Mouse (Mus musculus) lung, adult 18-20 months (tissue): ENCODE measurements around the gene Tcfl5.

Experiments
- DNase-seq, 2 experiments: peaks; one replicate each; pipeline ENCODE4 v3.0.0; 2022; ENCODE audit warnings: mixed read lengths in 2 of 2

The Tcfl5 gene

DNA sequence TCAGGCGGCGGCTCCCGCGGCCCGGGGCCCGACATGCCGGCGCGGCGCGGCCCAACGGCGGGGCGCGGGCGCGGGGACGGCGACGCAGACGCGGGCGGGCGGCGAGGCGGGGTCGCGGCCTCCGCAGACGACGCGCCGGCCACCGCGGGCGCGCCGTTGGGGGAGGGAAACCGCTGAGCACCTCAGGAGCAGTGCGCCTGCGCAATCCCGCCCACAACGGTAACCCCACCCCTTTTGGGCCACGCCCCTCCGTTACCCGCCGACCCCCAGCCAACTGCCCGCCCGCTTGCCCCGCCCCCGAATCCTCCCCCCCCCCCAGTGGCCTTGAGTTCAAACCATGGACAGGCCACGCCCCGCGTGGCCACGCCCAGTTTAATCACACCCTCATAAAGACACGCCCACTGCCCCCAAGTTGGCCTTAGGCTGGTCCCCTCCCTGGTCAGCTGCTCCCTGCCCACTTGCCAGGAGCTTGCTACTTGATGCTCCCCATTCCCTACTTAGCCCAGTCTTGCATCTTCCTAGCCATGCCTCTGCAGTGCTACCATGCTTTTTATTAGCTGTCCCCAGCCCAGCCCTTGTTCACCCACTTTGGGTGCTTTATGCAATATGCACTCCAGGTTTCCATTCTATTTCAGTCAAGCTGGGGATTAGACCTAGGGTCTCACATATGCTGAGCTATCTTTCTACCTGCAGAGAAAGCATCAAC is at the start of gene Tcfl5:
TSS of gene Tcfl5 (minus strand) at position 154 of the 706 bp plus-strand sequence.
- DNase-seq, result no peak

DNA sequence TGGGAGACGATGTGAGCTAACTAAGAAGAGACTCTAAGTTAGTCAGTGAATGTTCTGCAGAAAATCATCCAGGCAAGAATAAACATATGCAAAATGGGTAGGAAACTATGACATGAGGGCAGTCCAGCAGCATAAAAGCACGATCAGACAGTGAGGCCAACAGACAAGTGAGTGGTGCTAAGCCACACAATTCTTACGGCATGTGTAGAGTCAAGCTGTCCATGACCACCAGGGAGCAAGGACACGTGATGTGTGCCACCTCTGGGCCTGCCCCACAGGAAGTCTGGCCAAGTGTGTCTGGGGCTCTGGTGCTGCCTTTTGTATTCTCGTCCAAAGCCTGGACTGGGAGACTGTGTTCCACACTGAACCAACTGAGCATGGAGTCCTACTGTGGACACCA is 47.3 kb upstream of the Tcfl5 start:
- no peak for DNase-seq

- DNase-seq, result no peak
Measured at GRCm38 (mm10) chr2:180684031-180684430, 41.5 kb upstream of the Tcfl5 start.

- DNase-seq, result no peak
Measured at GRCm38 (mm10) chr2:180683524-180683923, 41.0 kb upstream of the Tcfl5 start.

DNA sequence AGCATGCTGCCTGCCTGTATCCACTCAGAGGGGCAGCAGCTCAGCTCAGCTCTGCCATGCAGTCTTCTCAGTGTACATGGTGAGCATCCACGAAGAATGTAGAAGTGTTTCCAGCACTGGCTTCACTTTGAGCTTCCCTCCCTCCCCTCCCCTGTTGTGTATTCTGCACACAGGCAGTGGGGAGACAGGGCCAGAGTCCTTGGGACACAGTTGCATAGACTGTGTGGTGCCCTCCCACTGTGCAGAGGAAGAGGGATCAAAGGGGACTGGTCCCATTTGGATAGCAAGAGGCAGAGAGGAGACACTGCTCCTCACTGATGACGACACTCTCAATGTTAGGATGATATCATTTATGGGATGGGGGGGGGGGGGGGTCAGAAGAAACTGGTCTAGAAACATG is 38.7 kb upstream of the Tcfl5 start:
- DNase-seq, result no peak

DNA sequence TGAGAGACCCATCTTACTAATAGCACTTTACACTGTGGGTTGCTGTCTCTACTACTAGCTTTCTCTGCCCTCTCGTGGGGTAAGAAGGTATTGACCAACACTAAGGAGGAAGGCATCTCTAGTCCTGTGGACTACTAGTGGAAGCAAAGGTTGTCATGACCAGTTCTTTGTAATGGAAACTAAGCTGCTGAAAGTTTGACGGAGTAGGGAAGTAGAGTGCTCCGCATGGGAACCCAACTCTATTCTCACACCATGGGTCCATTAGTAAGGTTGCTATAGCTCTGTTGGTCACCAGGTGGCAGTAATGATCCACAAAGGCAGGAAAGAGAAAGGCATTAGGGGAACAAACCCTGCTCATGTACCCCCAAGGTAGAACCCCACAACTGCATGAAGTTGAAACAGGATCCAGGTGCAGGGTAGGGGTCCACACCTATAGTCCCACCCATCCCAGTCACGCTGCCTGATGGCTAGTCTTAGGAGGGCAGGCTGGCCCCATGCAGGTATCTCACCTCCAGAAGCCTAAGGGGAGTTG is 36.2 kb upstream of the Tcfl5 start:
- DNase-seq, result peak; percentile 45 to 54

- DNase-seq, result no peak
Measured at GRCm38 (mm10) chr2:180676706-180677105, 34.2 kb upstream of the Tcfl5 start.

DNA sequence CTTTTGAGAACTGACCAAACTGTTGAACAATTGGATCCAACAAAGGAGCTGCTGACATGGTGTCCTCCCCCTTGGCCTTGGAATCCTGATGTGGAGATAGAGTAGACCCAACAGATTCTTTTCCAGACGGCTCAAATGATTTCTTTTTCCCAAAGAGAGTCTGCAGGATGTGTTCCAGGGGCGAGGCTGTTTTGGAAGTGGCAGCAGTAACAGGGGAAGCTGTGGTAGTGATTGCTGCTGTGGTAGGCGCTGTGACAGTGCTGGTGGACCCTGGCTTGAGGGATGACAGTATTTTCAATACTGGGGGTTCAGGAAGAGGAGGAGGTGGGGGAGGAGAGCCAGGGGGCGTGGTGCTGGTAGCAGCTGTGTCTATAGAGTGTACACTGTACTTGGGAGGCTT is 19.5 kb upstream of the Tcfl5 start:
- DNase-seq, result no peak

- no peak for DNase-seq
Measured at GRCm38 (mm10) chr2:180660521-180660920, 18.0 kb upstream of the Tcfl5 start.

GRCm38 (mm10) chr2:180659353-180660150 is 17.0 kb upstream of the Tcfl5 start:
- DNase-seq, result no peak

DNA sequence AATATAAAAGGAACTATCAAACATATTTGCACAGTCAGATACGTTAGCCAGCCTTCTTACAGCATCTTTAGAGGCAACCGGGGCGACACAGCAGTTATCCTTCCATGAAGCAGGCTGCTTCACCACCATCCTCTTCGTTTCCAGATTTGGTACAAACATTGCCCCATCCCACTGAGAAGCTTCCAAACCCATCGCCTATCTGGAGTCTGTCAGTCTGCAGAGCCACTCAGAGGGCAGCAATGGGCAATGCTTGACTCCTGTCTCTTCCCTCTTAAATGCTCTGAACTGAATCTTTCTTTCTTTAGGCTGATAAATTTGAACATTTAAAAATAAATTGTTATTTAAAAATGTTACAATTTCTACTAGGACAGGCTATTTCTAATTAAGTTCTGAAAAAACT is 15.9 kb upstream of the Tcfl5 start:
- DNase-seq, result no peak

GRCm38 (mm10) chr2:180657394-180658013 is 15.0 kb upstream of the Tcfl5 start:
- DNase-seq, result peak; percentile 47 to 69

DNA sequence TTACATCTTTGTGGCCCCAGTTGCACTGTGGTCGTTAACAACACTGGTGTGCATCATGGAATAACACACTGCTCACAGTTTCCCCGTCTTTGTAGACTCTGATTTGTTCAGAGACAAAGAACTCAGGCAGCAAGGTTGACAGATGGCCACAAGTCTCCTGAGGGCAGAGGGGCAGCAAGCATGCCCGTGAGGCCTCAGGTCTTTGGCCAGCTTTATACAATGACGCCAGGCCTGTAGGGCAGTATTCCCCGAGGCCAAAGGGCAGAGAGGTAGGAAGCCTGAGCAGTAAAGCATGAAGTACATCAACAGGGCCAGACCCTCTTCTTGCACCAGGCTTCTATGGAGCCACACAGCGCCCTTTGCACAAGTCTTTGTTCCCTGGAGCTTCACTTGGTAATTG is 12.6 kb upstream of the Tcfl5 start:
- no peak for DNase-seq

DNA sequence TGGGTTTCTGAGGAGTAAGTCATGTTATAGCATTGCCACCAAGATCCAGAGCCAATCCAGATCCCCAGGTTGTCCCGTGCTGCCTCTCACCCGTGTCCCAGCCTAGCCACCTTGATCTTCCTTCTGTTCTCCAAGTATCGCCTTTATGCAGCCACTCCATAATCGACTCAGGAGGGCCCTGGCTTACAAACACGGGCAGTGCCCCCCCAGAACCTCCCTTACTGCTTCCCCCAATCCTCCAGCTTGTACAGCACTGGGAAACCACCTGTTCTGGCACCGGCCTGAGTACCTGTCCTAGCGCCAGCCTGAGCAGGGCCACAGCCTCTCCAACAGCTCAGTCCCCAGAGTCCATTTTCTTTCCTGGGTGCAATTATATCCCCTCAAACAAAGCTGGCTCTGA is 12.2 kb upstream of the Tcfl5 start:
- no peak for DNase-seq

- no peak for DNase-seq
Measured at GRCm38 (mm10) chr2:180646841-180647240, 4.3 kb upstream of the Tcfl5 start.

DNA sequence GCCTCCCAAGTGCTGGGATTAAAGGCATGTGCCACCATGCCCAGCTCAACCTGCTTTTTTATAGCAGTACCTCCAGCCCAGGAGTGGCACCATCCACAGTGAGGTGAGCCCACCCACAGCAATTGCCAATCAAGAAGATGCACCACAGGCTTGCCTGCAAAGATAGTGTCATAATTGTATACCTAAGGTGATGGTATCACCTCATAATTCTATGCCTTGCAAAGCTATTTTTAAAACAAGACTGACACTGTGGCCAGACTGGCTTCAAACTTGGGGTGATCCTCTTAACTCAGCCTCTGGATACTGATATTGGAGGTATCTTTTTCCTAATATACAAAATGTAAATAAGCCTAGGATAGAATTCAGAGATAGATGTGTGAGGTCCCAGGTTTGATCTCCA is 1.1 kb upstream of the Tcfl5 start:
- no peak for DNase-seq

GRCm38 (mm10) chr2:180641576-180642554 is 643 bp downstream of the Tcfl5 start:
- no peak for DNase-seq

DNA sequence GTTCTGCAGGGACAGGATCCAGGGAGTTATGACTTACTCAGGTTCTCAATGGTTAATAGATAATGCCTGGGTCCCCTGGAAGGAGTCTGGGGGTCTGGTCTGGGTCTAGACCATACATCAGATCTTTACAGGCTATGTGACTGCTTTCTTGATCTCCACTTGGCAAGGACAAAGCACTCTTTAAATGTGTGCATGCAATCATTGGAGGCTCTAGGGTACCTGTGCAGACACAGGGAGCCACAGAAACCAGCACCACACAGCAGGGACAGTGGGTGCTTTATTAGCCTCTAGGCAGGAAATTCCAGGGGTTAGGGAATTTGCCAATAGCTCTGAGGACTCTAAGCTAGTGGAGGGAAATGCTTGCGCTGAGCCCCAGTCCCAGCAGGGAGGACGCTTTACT is 30.6 kb downstream of the Tcfl5 start:
- DNase-seq, result no peak

GRCm38 (mm10) chr2:180610283-180610682 is 32.2 kb downstream of the Tcfl5 start:
- no peak for DNase-seq

DNA sequence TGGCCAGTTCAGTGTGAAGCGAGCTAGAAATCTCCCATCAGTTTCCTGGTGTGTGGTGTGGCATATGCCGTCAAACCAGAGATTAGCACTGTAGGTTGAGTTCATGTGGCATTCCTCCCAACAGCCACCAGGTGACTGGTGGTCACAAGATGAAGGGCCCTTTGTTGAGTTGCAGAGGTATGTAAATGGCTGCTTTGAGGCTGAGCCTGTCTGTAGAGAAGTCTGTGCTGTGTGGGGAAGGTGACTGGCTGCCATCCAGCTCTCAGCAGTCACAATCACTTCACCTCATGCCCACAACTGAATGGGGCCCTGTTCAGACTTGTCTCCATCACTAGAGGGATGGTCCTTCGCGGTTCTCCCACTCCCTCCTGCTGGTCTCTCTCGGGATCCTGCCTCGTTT is 37.7 kb downstream of the Tcfl5 start:
- DNase-seq, result no peak

DNA sequence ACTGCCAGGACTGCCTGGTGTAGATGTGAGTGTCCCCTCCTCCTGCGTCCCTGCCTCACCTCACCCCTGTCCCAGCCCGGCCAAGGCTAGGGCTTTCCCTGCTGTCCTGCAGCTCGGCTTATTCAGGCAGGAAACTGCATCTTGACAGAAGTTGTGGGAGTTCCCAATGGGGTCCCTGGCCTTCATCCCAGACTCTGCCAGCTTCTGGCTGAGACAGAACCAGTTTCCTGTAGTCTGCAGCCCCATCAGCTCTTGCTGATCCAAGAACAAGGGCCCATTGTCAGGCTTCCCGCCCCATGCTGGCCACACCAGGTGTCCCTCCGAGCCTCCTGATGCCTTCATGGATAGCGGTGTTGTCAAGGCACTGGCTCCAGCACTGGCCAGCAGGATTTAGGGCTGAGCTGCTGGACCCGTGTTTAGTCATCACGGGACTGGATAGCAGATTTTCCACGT is 41.9 kb downstream of the Tcfl5 start:
- DNase-seq, result no peak

DNA sequence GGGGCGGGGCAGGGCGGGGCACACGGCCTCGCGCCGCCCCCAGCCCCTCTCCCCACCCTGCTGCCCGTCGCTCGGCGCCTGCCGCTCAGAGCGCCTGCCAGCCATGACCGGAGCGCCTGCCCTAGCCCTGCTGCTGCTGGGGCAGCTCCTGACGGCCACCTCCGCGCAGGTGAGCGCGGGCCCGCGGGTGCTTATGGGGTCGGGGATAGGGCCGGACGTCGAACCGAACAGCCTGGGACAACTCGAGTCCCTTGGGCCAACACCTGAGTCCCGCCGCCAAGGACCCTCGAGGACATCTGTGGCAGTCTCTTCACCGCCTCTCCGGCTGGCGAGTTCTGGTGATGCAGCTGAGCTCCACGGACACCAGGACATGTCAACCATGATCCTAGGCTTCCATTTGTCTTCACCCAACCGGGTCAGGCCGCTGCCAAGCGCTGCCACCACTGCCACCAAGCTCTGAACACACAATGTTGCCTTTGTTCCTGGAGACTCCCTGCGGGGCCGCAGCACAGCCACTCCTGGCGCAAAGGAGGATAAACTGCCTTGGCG is 44.3 kb downstream of the Tcfl5 start:
- no peak for DNase-seq
